Mouse (Mus musculus) small intestine, adult 2 months (tissue): ENCODE results near the gene Etnk1.

Source experiments
- CTCF ChIP-seq: fragments of 200-500 bp; IDR thresholded peaks from 2 replicates; pipeline ENCODE4 v1.5.1; 2012; ENCODE audit warnings: low read depth, mild to moderate bottlenecking, control low read depth, inconsistent platforms, low read length, moderate library complexity, mixed read lengths; ENCODE audit not compliant: insufficient replicate concordance, insufficient read length; ENCODE audit errors: extremely low read depth
- POLR2A ChIP-seq: fragments of 200-500 bp; IDR thresholded peaks from 2 replicates; pipeline ENCODE4 v1.6.1; 2012; ENCODE audit warnings: low read depth, mild to moderate bottlenecking, control low read depth, inconsistent platforms, low read length, moderate library complexity

DNA sequence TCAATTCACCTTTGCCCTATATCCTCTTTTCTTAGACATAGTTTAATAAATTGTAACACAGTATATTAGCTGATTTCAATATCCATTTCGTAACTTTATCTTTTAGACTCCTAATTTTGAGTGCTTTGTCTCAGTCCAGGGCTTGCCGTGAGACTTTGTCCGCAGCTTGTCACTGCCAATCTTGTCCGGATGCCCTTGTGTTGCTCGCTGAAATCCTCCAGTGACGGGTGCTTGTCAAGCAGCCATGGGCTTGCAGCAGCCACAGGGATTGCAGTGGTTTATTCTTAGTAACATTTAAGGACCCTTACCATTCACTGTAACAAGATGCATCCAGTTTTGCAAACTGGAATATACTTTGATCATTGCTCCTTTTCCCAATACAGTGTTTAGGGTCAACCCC is 26.6 kb downstream of the Etnk1 start:
- TF ChIP-seq CTCF (no peak), POLR2A (no peak)
